Mouse (Mus musculus) kidney, postnatal 36 days (tissue): ENCODE results near the gene Foxc2.

ENCODE experiments used
- DNase-seq, 2 experiments: peaks; one replicate each; pipeline ENCODE4 v3.0.0; 2021 to 2022; ENCODE audit warnings: mixed read lengths in 2 of 2

The Foxc2 gene

DNA sequence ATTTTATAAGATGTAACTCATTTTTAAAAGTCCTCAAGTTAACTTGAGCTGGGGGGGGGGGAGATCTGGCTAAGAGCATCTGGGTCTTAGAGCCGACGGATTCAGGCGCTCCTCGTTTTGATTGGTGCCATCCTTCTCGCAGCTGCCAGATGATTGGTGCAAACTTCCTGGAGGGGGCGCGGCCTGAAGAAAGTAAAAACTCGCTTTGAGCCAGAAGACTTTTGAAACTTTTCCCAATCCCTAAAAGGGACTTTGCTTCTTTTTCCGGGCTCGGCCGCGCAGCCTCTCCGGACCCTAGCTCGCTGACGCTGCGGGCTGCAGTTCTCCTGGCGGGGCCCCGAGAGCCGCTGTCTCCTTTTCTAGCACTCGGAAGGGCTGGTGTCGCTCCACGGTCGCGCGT is at the start of gene Foxc2:
TSS of gene Foxc2 (plus strand) at position 224 of the 400 bp plus-strand sequence.
- peak; percentile 91 to 93 for DNase-seq

DNA sequence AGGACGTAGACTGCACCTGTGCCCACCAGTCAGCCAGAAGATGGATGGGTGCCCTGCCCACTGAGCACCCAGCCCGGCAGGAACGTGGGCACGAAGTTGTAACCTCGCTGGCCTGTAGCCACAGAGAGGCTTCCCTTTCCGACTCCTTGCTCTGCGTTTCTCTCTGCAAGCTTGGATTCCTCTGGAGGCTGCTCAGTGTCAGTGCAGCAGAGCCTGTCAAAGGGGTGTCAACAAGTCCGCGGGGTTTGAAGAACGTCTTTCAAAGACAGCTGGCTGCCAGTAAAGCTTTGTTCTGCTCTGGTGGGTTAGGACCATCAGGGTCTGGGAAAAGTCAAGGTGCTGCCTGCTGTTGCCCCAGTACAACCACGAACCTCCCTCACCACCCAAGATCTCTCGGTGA is 44.5 kb upstream of the Foxc2 start:
- no peak for DNase-seq

GRCm38 (mm10) chr8:121072406-121073130 is 43.4 kb upstream of the Foxc2 start:
- DNase-seq = no peak

GRCm38 (mm10) chr8:121073174-121074107 is 42.5 kb upstream of the Foxc2 start:
- no peak for DNase-seq

DNA sequence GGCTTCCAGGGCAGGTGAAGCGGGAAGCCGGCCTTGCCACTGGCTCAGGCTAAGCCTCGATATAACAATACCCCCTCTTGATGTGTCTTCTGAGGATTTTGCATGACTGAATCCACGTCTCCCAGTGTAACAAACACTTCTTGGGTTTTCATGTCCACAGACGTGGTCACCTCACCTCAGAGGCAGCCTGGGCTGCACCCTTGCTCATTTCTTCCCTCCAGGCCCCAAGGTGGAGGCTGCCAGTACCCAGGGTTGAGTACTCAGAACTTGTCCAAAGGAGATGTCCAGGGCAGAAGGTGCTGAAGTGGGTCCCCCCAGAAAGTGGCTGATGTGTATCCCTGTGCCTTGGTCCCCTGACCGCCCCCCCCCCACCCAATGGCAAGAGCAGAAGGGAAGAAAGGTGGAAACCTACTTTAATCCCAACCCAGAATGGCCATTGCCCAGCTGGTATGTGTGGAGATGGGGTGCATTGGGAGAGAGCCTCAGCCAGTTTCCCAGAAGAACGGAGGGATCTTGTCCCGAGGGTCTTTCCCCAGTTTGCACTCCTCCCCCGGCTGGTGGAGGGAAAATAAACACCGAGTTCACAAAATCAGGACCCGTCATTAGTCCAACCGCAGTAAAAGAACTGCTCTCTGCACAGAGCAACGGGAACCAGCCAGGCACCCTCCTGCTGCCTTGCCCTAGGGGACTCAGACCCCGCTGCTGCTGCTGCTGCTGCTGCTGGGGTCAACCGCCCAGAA is 41.7 kb upstream of the Foxc2 start:
- DNase-seq = no peak

DNA sequence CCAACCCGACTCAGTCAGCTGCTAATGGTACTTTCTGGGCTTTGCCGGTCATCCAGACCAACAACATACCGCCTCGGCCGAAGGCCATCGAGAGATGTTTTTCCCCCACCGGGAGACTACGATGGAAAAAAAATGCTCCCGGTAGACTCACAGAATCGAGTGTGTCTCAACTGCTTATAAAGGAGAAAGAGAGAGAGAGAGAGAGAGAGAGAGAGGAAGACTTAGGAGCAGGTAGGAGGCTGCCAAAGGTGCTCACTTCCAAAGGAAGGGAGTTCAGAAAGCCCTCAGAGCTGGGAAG is 41.2 kb upstream of the Foxc2 start:
- DNase-seq = no peak

- no peak for DNase-seq
These were observed 40.0 kb upstream of the Foxc2 start for GRCm38 (mm10) chr8:121075936-121076335.

DNA sequence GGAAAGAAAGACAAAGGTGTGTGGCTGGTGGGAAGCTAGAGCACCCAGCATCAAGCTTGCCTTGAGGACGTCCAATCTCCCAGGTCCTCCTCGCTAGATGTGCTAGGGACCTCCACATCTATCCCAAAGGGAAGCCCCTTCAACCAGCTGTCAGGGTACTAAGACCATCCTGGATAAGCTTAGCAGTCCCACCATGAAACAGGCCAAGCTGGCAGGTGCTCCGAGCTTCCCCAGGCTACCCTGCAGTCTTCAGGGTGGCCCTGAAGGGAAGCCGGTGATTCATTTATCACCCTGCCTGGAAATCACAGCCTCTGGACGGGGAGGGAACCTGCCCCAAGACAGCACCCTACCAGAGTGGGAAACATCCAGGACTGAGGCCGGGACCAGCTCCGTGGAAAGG is 39.4 kb upstream of the Foxc2 start:
- no peak for DNase-seq

DNA sequence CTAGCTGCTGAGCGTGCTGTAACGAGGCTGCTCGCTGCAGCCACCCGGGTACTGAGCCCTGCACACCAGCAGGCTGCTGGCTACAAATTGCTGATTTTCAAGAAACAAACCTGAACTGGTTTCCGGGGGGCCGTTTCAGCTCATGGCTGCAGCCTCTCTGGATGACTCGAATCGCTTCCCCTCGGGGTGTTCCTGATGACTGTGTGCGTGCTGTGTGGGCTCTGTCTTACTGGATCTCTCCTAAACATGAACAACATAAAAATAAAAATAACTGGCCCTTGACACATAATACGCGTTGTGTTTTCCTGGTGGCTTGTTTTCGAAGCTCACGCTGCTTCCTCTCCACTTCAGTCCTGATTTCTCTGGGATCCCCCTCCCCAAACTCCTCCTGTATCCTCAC is 37.2 kb upstream of the Foxc2 start:
- no peak for DNase-seq

GRCm38 (mm10) chr8:121079201-121079600 is 36.8 kb upstream of the Foxc2 start:
- DNase-seq = no peak

DNA sequence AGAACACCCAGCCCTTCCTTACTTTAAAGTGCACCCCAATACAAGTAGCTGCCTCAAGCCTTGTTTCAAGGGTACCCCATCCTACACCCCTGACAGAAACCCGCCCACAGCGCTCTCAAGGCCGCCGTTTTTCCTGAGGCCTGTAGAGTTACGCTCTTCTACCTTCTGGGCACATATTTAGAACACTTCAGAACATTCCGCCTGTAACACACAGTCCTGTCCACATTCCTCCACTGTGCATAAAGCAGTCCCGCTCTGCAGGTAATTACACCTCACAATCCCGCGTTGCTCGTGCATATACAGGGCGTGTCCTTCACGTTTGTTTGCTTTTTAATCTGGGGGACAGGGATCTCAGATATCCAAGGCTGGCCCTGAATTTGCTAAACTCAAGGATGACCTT is 36.0 kb upstream of the Foxc2 start:
- DNase-seq = no peak

DNA sequence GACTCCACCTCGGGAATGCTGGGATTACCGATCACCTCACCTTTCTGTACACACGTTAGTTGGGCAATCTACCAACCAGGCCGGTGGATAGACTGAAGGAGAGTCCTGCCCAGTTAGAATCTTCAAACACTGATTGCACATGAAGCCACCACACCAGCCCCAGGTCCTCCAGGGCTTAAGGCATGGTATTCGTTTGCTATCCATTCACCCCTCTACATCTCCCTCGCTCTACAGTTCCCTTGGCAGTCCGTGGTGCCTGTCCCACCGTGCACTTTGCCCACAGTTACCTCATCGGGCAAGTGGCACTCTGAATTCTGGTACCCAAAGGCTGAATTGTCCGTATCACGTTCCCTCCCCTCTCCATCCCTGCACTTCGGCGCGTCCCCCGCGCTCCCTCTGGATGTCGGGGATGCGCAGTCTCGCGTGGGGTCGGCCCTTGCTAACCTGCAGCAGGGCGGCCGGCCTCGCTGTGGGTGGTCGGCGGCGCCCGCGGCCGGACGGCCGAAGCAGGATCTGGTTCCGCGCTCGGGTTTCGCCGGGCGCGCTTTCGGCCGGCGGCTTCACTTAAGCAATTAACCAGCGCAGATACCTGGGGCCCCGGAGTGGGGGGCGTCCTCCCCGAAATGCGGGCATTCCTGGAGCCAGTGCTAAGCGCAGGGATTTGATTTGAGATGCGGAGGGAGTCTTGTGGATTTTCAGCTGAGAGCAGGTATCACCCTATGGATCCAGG is 35.4 kb upstream of the Foxc2 start:
- no peak for DNase-seq

DNA sequence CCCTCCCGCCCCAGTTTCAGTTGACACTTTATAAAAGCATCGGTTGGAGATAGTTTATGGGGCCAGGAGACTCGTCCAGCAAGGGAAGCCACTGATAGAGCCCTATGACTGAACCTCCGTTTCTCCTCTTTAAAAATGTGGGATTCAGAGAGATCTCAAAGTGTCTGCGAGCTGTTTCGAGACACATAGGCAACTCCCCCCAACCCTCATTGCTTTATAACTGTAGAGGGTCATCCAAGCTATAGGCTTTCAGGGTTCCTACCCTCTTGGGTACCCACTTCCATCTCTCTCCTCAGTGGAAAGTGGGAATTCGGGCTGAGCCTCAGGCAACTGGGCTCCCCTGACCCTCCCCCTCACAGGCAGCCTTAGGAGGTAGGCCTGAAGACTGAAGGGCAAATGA is 34.6 kb upstream of the Foxc2 start:
- DNase-seq = no peak

DNA sequence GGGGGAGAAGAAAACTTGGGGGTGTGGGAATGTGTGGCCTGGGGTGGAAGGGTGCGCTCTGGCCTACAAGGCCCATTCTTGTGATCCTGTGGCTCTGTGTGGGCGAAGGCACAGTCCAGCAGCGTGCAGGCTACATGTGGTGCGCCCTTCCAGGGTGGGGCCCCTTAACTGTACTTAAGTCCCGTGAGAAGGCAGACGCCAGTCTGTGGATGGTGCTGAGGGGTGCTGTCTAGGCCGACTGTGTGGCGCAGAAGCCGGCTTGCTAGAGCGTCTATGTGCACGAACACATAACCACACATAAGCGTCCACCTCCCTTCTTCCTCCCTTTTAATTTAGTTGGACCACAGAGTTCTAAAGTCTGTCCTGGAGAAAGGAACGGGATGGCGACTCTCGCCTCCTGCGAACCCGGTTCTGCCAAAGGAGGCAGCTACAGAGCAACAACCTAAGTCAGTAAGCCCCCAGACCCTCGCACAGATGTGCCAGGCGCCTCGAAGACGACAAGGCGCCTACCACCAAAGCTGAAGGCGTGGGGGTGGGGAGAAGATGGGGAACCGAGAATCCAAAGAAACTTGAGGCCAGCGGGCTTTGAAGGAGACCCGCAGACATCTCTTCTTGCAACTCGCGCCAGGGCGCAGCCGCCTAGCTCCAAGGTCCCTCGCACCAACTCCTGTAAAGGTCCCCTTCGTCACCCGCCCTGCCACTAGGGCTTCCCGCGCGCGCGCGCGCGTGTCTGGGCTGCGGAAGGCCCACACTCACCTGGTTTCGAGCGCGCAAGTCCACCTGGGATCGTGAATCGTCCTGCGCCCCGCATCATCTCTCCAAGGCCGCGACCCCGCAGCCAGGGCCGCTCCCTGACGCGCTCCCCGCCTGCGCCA is 33.5 kb upstream of the Foxc2 start:
- DNase-seq = no peak

DNA sequence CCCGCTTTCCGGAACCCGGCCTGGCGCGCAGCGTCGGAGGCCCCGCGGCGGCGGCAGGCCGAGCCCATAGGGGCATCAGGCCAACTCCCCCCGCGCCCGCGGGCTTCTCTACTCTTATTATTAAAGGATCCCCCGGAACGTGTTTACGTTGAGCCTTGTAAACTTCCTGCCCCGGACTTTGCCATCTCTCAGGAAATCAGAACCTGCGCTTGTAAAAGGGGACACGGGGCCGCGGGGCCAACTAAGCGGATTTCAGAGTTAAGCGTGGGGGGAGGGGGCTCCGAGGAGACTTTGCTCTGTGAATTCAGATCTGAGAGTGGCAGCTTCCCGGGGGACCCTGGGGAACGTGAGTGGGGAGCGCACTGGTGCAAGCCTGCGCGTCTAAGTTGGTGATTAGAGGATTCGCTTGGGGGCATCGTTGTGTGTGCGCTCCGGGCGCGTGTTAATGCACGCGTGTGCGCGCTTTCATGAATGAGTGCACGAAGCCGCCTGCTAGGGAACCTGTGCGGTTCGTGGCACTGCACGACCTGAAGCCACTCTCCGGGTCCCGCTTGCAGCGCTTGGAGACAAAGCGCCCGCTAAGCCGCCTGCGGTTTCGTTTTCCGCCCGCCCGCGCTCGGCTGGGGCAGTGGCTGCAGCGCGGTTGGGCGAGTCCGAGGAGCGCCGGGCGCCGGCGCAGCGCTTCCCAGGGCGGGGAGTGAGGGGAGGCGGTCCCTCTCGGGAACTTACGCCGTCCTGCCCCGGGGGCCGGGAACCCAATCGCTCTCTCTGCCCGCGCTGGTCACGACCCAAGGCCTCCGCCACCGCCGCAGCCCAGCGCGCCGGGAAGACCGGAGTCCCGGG is 32.7 kb upstream of the Foxc2 start:
- peak; percentile 71 to 80 for DNase-seq

- no peak for DNase-seq
These were observed 32.1 kb upstream of the Foxc2 start for GRCm38 (mm10) chr8:121083936-121084209.

GRCm38 (mm10) chr8:121084210-121084951 is 31.6 kb upstream of the Foxc2 start, which contains the start of gene Foxf1:
Foxf1 (plus strand) TSS chr8:121084386.
- peak in 1 of 2 experiments; percentile 28 for DNase-seq

DNA sequence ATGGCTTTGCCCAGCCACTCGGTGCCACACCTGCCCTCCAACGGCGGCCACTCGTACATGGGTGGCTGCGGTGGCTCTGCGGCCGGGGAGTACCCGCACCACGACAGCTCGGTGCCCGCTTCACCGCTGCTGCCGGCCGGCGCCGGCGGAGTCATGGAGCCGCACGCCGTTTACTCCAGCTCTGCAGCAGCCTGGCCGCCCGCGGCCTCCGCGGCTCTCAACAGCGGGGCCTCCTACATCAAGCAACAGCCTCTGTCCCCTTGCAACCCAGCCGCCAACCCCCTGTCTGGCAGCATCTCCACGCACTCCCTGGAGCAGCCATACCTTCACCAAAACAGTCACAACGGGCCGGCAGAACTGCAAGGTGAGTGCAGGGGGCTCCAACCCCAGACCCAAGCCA is 31.0 kb upstream of the Foxc2 start:
- no peak for DNase-seq

- DNase-seq = no peak
These were observed 30.4 kb upstream of the Foxc2 start for GRCm38 (mm10) chr8:121085561-121085960.
